Mouse (Mus musculus): ENCODE measurements at regions not wholly inside any gene's neighbourhood (a gene's known extent, or its start where the extent isn't known, plus 50 kb on each side); places are given as distances from the start of the nearest gene placed in this dataset.

- TF ChIP-seq MYOG (IDR thresholded peaks at IDR 0.05; ENCODE audit: control insufficient read depth, extremely low read depth, insufficient read length) (no peak), MAX (IDR thresholded peaks at IDR 0.05) (no peak), FOSL1 (IDR thresholded peaks at IDR 0.05; ENCODE audit: insufficient read depth, low read length, poor library complexity, severe bottlenecking) (no peak), CEBPB (IDR thresholded peaks at IDR 0.05; ENCODE audit: low read depth) (no peak), MYOD1 (IDR thresholded peaks at IDR 0.05; ENCODE audit: control insufficient read depth, insufficient read length, low read depth) (no peak), USF1 (IDR thresholded peaks at IDR 0.05; ENCODE audit: low read depth) (no peak), CTCF (IDR thresholded peaks at IDR 0.05; ENCODE audit: control insufficient read depth, insufficient read depth, insufficient read length) (no peak)
- Histone ChIP-seq H3K79me2 (ENCODE audit: control insufficient read depth, insufficient read depth) (no peaks in the 10 kb centered on the region), H3K4me3 (ENCODE audit: insufficient read depth, poor library complexity, severe bottlenecking) (no peak overlapping the region)
Measured at GRCm38 (mm10) chr10:117979091-117979490, 133.3 kb upstream of the Rap1b start.

GRCm38 (mm10) chr10:117982611-117983210, 136.9 kb upstream of the Rap1b start:
- no peak overlapping the region for H3K4me3 ChIP-seq (ENCODE audit: insufficient read depth, poor library complexity, severe bottlenecking)
- no peaks in the 10 kb centered on the region for H3K36me3 ChIP-seq (ENCODE audit: control insufficient read depth, insufficient read depth)
- no peak for TF ChIP-seq CTCF (IDR thresholded peaks at IDR 0.05; ENCODE audit: control insufficient read depth, insufficient read depth, insufficient read length)
- no peak for TF ChIP-seq MAX (IDR thresholded peaks at IDR 0.05)
- no peak for TF ChIP-seq CEBPB (IDR thresholded peaks at IDR 0.05; ENCODE audit: low read depth)
- H3ac ChIP-seq (ENCODE audit: control insufficient read depth, insufficient read length, low read depth) = no peak overlapping the region
- no peaks in the 10 kb centered on the region for H3K79me2 ChIP-seq (ENCODE audit: control insufficient read depth, insufficient read depth)
- H3K79me3 ChIP-seq (ENCODE audit: low read depth) = no peaks in the 10 kb centered on the region
- no peaks in the 10 kb centered on the region for H3K27me3 ChIP-seq (ENCODE audit: control insufficient read depth, insufficient read depth, insufficient read length)

More at GRCm38 (mm10) chr10:117979091-117979490, 133.3 kb upstream of the Rap1b start:
- Histone ChIP-seq H3K79me3 (ENCODE audit: low read depth) (no peaks in the 10 kb centered on the region), H3K36me3 (ENCODE audit: control insufficient read depth, insufficient read depth) (no peaks in the 10 kb centered on the region), H3K27me3 (ENCODE audit: control insufficient read depth, insufficient read depth, insufficient read length) (no peaks in the 10 kb centered on the region), H3ac (ENCODE audit: control insufficient read depth, insufficient read length, low read depth) (no peak overlapping the region)

- no peak overlapping the region for H3K4me3 ChIP-seq (ENCODE audit: insufficient read depth, poor library complexity, severe bottlenecking)
- no peaks in the 10 kb centered on the region for H3K27me3 ChIP-seq (ENCODE audit: control insufficient read depth, insufficient read depth, insufficient read length)
- no peak overlapping the region for H3ac ChIP-seq (ENCODE audit: control insufficient read depth, insufficient read length, low read depth)
- TF ChIP-seq CEBPB (IDR thresholded peaks at IDR 0.05; ENCODE audit: low read depth) = no peak
- TF ChIP-seq MYOG (IDR thresholded peaks at IDR 0.05; ENCODE audit: control insufficient read depth, extremely low read depth, insufficient read length) = no peak
- TF ChIP-seq MAX (IDR thresholded peaks at IDR 0.05) = no peak
- no peak for TF ChIP-seq FOSL1 (IDR thresholded peaks at IDR 0.05; ENCODE audit: insufficient read depth, low read length, poor library complexity, severe bottlenecking)
- no peak for TF ChIP-seq CTCF (IDR thresholded peaks at IDR 0.05; ENCODE audit: control insufficient read depth, insufficient read depth, insufficient read length)
- TF ChIP-seq MYOD1 (IDR thresholded peaks at IDR 0.05; ENCODE audit: control insufficient read depth, insufficient read length, low read depth) = no peak
- TF ChIP-seq USF1 (IDR thresholded peaks at IDR 0.05; ENCODE audit: low read depth) = no peak
- H3K36me3 ChIP-seq (ENCODE audit: control insufficient read depth, insufficient read depth) = no peaks in the 10 kb centered on the region
- no peaks in the 10 kb centered on the region for H3K79me3 ChIP-seq (ENCODE audit: low read depth)
- no peaks in the 10 kb centered on the region for H3K79me2 ChIP-seq (ENCODE audit: control insufficient read depth, insufficient read depth)
Measured at GRCm38 (mm10) chr10:117983271-117983670, 137.4 kb upstream of the Rap1b start.

GRCm38 (mm10) chr10:117984784-117985602, 139.2 kb upstream of the Rap1b start:
- Histone ChIP-seq H3K36me3 (ENCODE audit: control insufficient read depth, insufficient read depth) (no peaks in the 10 kb centered on the region), H3K27me3 (ENCODE audit: control insufficient read depth, insufficient read depth, insufficient read length) (no peaks in the 10 kb centered on the region), H3ac (ENCODE audit: control insufficient read depth, insufficient read length, low read depth) (no peak overlapping the region), H3K4me3 (ENCODE audit: insufficient read depth, poor library complexity, severe bottlenecking) (no peak overlapping the region), H3K79me2 (ENCODE audit: control insufficient read depth, insufficient read depth) (no peaks in the 10 kb centered on the region), H3K79me3 (ENCODE audit: low read depth) (no peaks in the 10 kb centered on the region)
- TF ChIP-seq CTCF (IDR thresholded peaks at IDR 0.05; ENCODE audit: control insufficient read depth, insufficient read depth, insufficient read length) (no peak), MYOD1 (IDR thresholded peaks at IDR 0.05; ENCODE audit: control insufficient read depth, insufficient read length, low read depth) (no peak), FOSL1 (IDR thresholded peaks at IDR 0.05; ENCODE audit: insufficient read depth, low read length, poor library complexity, severe bottlenecking) (no peak), MAX (IDR thresholded peaks at IDR 0.05) (no peak)

- H3K4me3 ChIP-seq (ENCODE audit: insufficient read depth, poor library complexity, severe bottlenecking) = no peak overlapping the region
- no peaks in the 10 kb centered on the region for H3K79me2 ChIP-seq (ENCODE audit: control insufficient read depth, insufficient read depth)
- H3ac ChIP-seq (ENCODE audit: control insufficient read depth, insufficient read length, low read depth) = no peak overlapping the region
- no peaks in the 10 kb centered on the region for H3K79me3 ChIP-seq (ENCODE audit: low read depth)
- TF ChIP-seq CTCF (IDR thresholded peaks at IDR 0.05; ENCODE audit: control insufficient read depth, insufficient read depth, insufficient read length) (no peak), MAX (IDR thresholded peaks at IDR 0.05) (no peak), CEBPB (IDR thresholded peaks at IDR 0.05; ENCODE audit: low read depth) (no peak), MYOG (IDR thresholded peaks at IDR 0.05; ENCODE audit: control insufficient read depth, extremely low read depth, insufficient read length) (no peak), FOSL1 (IDR thresholded peaks at IDR 0.05; ENCODE audit: insufficient read depth, low read length, poor library complexity, severe bottlenecking) (no peak), USF1 (IDR thresholded peaks at IDR 0.05; ENCODE audit: low read depth) (no peak), MYOD1 (IDR thresholded peaks at IDR 0.05; ENCODE audit: control insufficient read depth, insufficient read length, low read depth) (no peak)
- no peaks in the 10 kb centered on the region for H3K27me3 ChIP-seq (ENCODE audit: control insufficient read depth, insufficient read depth, insufficient read length)
- no peaks in the 10 kb centered on the region for H3K36me3 ChIP-seq (ENCODE audit: control insufficient read depth, insufficient read depth)
Measured at GRCm38 (mm10) chr10:117987620-117988019, 141.8 kb upstream of the Rap1b start.

Measured in C2C12 (cell line).